Mouse (Mus musculus) MEL (cell line): ENCODE measurements around the gene Fndc8. TPM values are rescaled to one million over a fixed set of nuclear protein-coding genes. Genes with fewer than 3 reads are reported as not detected.

Experiments
- DNase-seq: peaks from one replicate; pipeline ENCODE4 v3.0.0; 2011; ENCODE audit warnings: low read depth, low spot score
- H3K27ac ChIP-seq: 2 replicates; pipeline ENCODE4 v1.5.1; 2012; ENCODE audit warnings: low read depth, mild to moderate bottlenecking, control low read depth, low read length, moderate library complexity; ENCODE audit not compliant: control insufficient read depth
- H3K27me3 ChIP-seq, 2 experiments: fragments of 150-350 bp in 1 of 2; sonication (generic) in 1 of 2; 2 replicates each; pipeline ENCODE4 v1.6.1; 2012; ENCODE audit warnings: low read length in 2 of 2, mild to moderate bottlenecking in 2 of 2, improper control_type of control experiment in 1 of 2, moderate library complexity in 1 of 2; ENCODE audit not compliant: insufficient read depth in 2 of 2, control insufficient read depth in 1 of 2
- H3K36me3 ChIP-seq, 2 experiments: 2 replicates each; pipeline ENCODE4 v1.6.1; 2012 to 2014; ENCODE audit warnings: low read length in 2 of 2, improper control_type of control experiment in 1 of 2, inconsistent platforms in 1 of 2, mild to moderate bottlenecking in 1 of 2; ENCODE audit not compliant: insufficient read depth in 2 of 2, control insufficient read depth in 1 of 2
- H3K4me1 ChIP-seq, 2 experiments: fragments of 150-350 bp in 1 of 2; sonication (generic) in 1 of 2; 2 replicates each; pipeline ENCODE4 v1.6.1; 2012; ENCODE audit warnings: low read length in 2 of 2, improper control_type of control experiment in 1 of 2, mild to moderate bottlenecking in 1 of 2; ENCODE audit not compliant: insufficient read depth in 2 of 2, control insufficient read depth in 1 of 2
- H3K4me3 ChIP-seq, 2 experiments: fragments of 150-350 bp in 1 of 2; sonication (generic) in 1 of 2; 2 replicates each; pipeline ENCODE4 v1.5.1; 2012; ENCODE audit warnings: low read depth in 2 of 2, low read length in 2 of 2, mild to moderate bottlenecking in 2 of 2, moderate library complexity in 2 of 2, control low read depth in 1 of 2, improper control_type of control experiment in 1 of 2; ENCODE audit not compliant: control insufficient read depth in 1 of 2, insufficient read depth in 1 of 2
- H3K79me2 ChIP-seq: 2 replicates; pipeline ENCODE4 v1.6.1; 2012; ENCODE audit warnings: mild to moderate bottlenecking, low read length, moderate library complexity; ENCODE audit not compliant: control insufficient read depth, poor library complexity, insufficient read depth
- H3K9ac ChIP-seq: 2 replicates; pipeline ENCODE4 v1.6.1; 2012; ENCODE audit warnings: low read depth, mild to moderate bottlenecking, control low read depth, low read length, moderate library complexity; ENCODE audit not compliant: control insufficient read depth, poor library complexity, severe bottlenecking
- H3K9me3 ChIP-seq: fragments of 150-350 bp; sonication (generic); replicated peaks from 2 replicates; pipeline ENCODE4 v1.6.1; 2012; ENCODE audit warnings: mild to moderate bottlenecking, low read length, improper control_type of control experiment, moderate library complexity; ENCODE audit not compliant: insufficient read depth
- BHLHE40 ChIP-seq: IDR thresholded peaks from 2 replicates; pipeline ENCODE4 v1.6.1; 2012; ENCODE audit warnings: low read depth, mild to moderate bottlenecking, inconsistent platforms, low read length, improper control_type of control experiment, borderline replicate concordance
- CHD2 ChIP-seq: IDR thresholded peaks from 2 replicates; pipeline ENCODE4 v1.6.1; 2011; ENCODE audit warnings: low read length, improper control_type of control experiment
- CTCF ChIP-seq, 3 experiments: IDR thresholded peaks in 2 of 3; conservative IDR thresholded peaks in 1 of 3; 2 replicates each; pipeline ENCODE4 v1.5.1; 2011 to 2012; ENCODE audit warnings: low read length in 3 of 3, low read depth in 2 of 3, mild to moderate bottlenecking in 2 of 3, improper control_type of control experiment in 1 of 3, inconsistent platforms in 1 of 3, mixed read lengths in 1 of 3, moderate library complexity in 1 of 3; ENCODE audit not compliant: control insufficient read depth in 1 of 3, insufficient read depth in 1 of 3, poor library complexity in 1 of 3, severe bottlenecking in 1 of 3
- E2F4 ChIP-seq: IDR thresholded peaks from 2 replicates; pipeline ENCODE4 v1.6.1; 2011; ENCODE audit warnings: low read depth, low read length, improper control_type of control experiment, borderline replicate concordance
- EP300 ChIP-seq, 2 experiments: IDR thresholded peaks; 2 replicates each; pipeline ENCODE4 v1.6.1; 2011; ENCODE audit warnings: improper control_type of control experiment in 2 of 2, low read length in 2 of 2, low read depth in 1 of 2, mild to moderate bottlenecking in 1 of 2
- ETS1 ChIP-seq: IDR thresholded peaks from 2 replicates; pipeline ENCODE4 v1.6.1; 2012; ENCODE audit warnings: low read depth, mild to moderate bottlenecking, inconsistent platforms, low read length, improper control_type of control experiment, moderate library complexity
- GATA1 ChIP-seq: IDR thresholded peaks from 2 replicates; pipeline ENCODE4 v1.6.1; 2011; ENCODE audit warnings: low read depth, low read length, improper control_type of control experiment
- MAFK ChIP-seq: IDR thresholded peaks from 2 replicates; pipeline ENCODE4 v1.6.1; 2011; ENCODE audit warnings: low read depth, mild to moderate bottlenecking, low read length, improper control_type of control experiment, borderline replicate concordance
- MAX ChIP-seq: IDR thresholded peaks from 2 replicates; pipeline ENCODE4 v1.6.1; 2011; ENCODE audit warnings: low read length, improper control_type of control experiment
- MAZ ChIP-seq: IDR thresholded peaks from 2 replicates; pipeline ENCODE4 v1.6.1; 2012; ENCODE audit warnings: low read depth, mild to moderate bottlenecking, inconsistent platforms, low read length, improper control_type of control experiment
- NELFE ChIP-seq: IDR thresholded peaks from 2 replicates; pipeline ENCODE4 v1.6.1; 2011; ENCODE audit warnings: low read depth, low read length, improper control_type of control experiment
- NRF1 ChIP-seq: IDR thresholded peaks from 2 replicates; pipeline ENCODE4 v1.6.1; 2014; ENCODE audit warnings: low read depth, mild to moderate bottlenecking, inconsistent platforms, low read length, improper control_type of control experiment, moderate library complexity; ENCODE audit not compliant: poor library complexity, insufficient read depth, severe bottlenecking
- TBP ChIP-seq: IDR thresholded peaks from 2 replicates; pipeline ENCODE4 v1.8.0; 2011; ENCODE audit warnings: low read depth, low read length, improper control_type of control experiment
- TCF12 ChIP-seq: IDR thresholded peaks from 2 replicates; pipeline ENCODE4 v1.6.1; 2014; ENCODE audit warnings: low read depth, mild to moderate bottlenecking, inconsistent platforms, low read length, improper control_type of control experiment, moderate library complexity
- UBTF ChIP-seq: IDR thresholded peaks from 2 replicates; pipeline ENCODE4 v1.6.1; 2012; ENCODE audit warnings: low read depth, mild to moderate bottlenecking, inconsistent platforms, low read length, improper control_type of control experiment, moderate library complexity, borderline replicate concordance; ENCODE audit not compliant: insufficient read depth
- USF1 ChIP-seq: IDR thresholded peaks from 2 replicates; pipeline ENCODE4 v1.6.1; 2014; ENCODE audit warnings: low read depth, mild to moderate bottlenecking, inconsistent platforms, low read length, improper control_type of control experiment, moderate library complexity
- USF2 ChIP-seq, 2 experiments: IDR thresholded peaks; 2 replicates each; pipeline ENCODE4 v1.6.1; 2011 to 2012; ENCODE audit warnings: improper control_type of control experiment in 2 of 2, low read length in 2 of 2, borderline replicate concordance in 1 of 2, inconsistent platforms in 1 of 2, low read depth in 1 of 2, mild to moderate bottlenecking in 1 of 2; ENCODE audit not compliant: insufficient read depth in 1 of 2
- ZC3H11A ChIP-seq: IDR thresholded peaks from 2 replicates; pipeline ENCODE4 v1.6.1; 2012; ENCODE audit warnings: low read depth, mild to moderate bottlenecking, inconsistent platforms, low read length, improper control_type of control experiment
- ZMIZ1 ChIP-seq: IDR thresholded peaks from 2 replicates; pipeline ENCODE4 v1.6.1; 2012; ENCODE audit warnings: low read depth, mild to moderate bottlenecking, inconsistent platforms, low read length, improper control_type of control experiment, moderate library complexity
- ZNF384 ChIP-seq: IDR thresholded peaks from 2 replicates; pipeline ENCODE4 v1.6.1; 2012; ENCODE audit warnings: low read depth, mild to moderate bottlenecking, inconsistent platforms, low read length, improper control_type of control experiment
- polyA plus RNA-seq, 2 experiments: library from polyadenylated mRNA; stranded (reverse) in 1 of 2; unstranded in 1 of 2; fragments of >175 nt in 1 of 2; fragments of >200 nt in 1 of 2; gene quantifications; 2 replicates each; pipeline versions ENCODE4 v1.2.1 to v1.2.4; 2012; ENCODE audit warnings: low replicate concordance in 2 of 2, low read depth in 1 of 2; ENCODE audit not compliant: insufficient read length in 2 of 2, insufficient read depth in 1 of 2, missing spikeins in 1 of 2
- total RNA-seq: library from RNA; depleted of rRNA; stranded (reverse); fragments of 300-350 nt; gene quantifications from 2 replicates; pipeline ENCODE4 v1.2.3, GENCODE M21; 2012

The Fndc8 gene
- total and polyA plus RNA-seq, 3 experiments: 0.15 to 0.72 TPM; not detected in 1

- Histone ChIP-seq H3K4me1 (peaks cover 11 to 20% of the 10 kb centered on the region in 2 experiments), H3K79me2 (no peaks in the 10 kb centered on the region; the same call in 1 of the 2 replicates), H3K27me3 (no peaks in the 10 kb centered on the region), H3K9ac (no peak overlapping the region), H3K36me3 (peaks cover 0 to 21% of the 10 kb centered on the region in 2 experiments; a peak in 2 of 4 replicates), H3K27ac (no peak overlapping the region), H3K4me3 (no peak overlapping the region), H3K9me3 (no peaks in the 10 kb centered on the region)
- TF ChIP-seq NRF1: no peak
- TF ChIP-seq GATA1: no peak
- TF ChIP-seq TCF12: no peak
- no peak for TF ChIP-seq UBTF
- TF ChIP-seq ZMIZ1: no peak
- TF ChIP-seq MAZ: no peak
- no peak for TF ChIP-seq E2F4
- no peak for TF ChIP-seq ETS1
- no peak for TF ChIP-seq USF2 (IDR thresholded peaks at IDR 0.05; ENCODE audit: borderline replicate concordance in 1 of 2, insufficient read depth in 1 of 2, low read depth in 1 of 2, low read length in 2 of 2)
- no peak for TF ChIP-seq EP300 (IDR thresholded peaks at IDR 0.05; ENCODE audit: low read depth in 1 of 2, low read length in 2 of 2)
- TF ChIP-seq CTCF (IDR thresholded peaks at IDR 0.05 in 2 of 3, conservative IDR thresholded peaks at IDR 0.05 in 1 of 3; ENCODE audit: control insufficient read depth in 1 of 3, insufficient read depth in 1 of 3, low read depth in 2 of 3, low read length in 3 of 3, poor library complexity in 1 of 3, severe bottlenecking in 1 of 3): no peak
- no peak for TF ChIP-seq NELFE
- TF ChIP-seq USF1: no peak
- DNase-seq: no peak
These were observed 39.8 kb upstream of the Fndc8 start for GRCm38 (mm10) chr11:82852115-82852514.

GRCm38 (mm10) chr11:82852540-82852939 is 39.4 kb upstream of the Fndc8 start:
- H3K36me3 ChIP-seq: peaks cover 0 to 17% of the 10 kb centered on the region in 2 experiments; a peak in 2 of 4 replicates
- TF ChIP-seq ZNF384 (no peak), USF2 (IDR thresholded peaks at IDR 0.05; ENCODE audit: borderline replicate concordance in 1 of 2, insufficient read depth in 1 of 2, low read depth in 1 of 2, low read length in 2 of 2) (no peak), MAFK (no peak), MAX (no peak), TBP (no peak), ZMIZ1 (no peak), CHD2 (no peak), ZC3H11A (no peak), BHLHE40 (no peak)
- no peaks in the 10 kb centered on the region for H3K27me3 ChIP-seq
- peaks cover 7 to 15% of the 10 kb centered on the region in 2 experiments; a peak in 3 of 4 replicates for H3K4me1 ChIP-seq
- H3K79me2 ChIP-seq: no peaks in the 10 kb centered on the region; the same call in 1 of the 2 replicates
- no peaks in the 10 kb centered on the region for H3K9me3 ChIP-seq
- H3K27ac ChIP-seq: no peak overlapping the region
- H3K9ac ChIP-seq: no peak overlapping the region
- no peak overlapping the region for H3K4me3 ChIP-seq
- DNase-seq: no peak
